Mouse (Mus musculus): ENCODE results near the gene Drd1. TPM values are rescaled to one million over a fixed set of nuclear protein-coding genes. Genes with fewer than 3 reads are reported as not detected.
A peak's percentile ranks its signal among the peaks of the same experiment; 100 is the strongest.

The Drd1 gene
- polyA plus RNA-seq, 1 experiment: not detected

DNA sequence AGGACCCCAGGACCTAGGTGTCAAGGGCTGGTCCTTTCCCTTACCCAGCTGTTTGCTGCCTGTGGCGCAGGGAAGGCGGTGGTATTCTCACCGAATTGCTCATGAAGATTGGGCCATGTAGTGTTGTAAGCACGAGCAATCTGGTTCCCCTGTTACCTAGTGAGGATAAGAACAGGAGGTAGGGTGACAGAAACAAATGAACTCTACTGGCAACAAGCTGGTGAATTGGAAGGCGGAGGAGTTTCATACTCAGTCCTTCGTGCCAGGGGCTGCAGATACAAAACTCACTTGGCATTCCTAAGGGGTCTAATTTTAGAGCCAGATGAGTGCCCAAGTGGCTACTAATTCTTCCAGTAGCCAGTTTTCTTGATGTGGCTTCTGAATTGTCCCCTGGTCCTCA lies 20.5 kb upstream of the Drd1 start:
- peaks cover 58% of the 10 kb centered on the region for H3K36me3 ChIP-seq (replicated peaks; ENCODE audit: low read length)
- TF ChIP-seq GATA1 (IDR thresholded peaks at IDR 0.05; ENCODE audit: borderline replicate concordance, low read length) (no peak), FLI1 (IDR thresholded peaks at IDR 0.05; ENCODE audit: low read length) (no peak)
- peaks cover 80% of the 10 kb centered on the region for H3K4me1 ChIP-seq
- no peaks in the 10 kb centered on the region for H3K27me3 ChIP-seq (replicated peaks)
- H3K4me3 ChIP-seq (replicated peaks): peak overlapping the region; percentile 18
- H3K9me3 ChIP-seq: no peaks in the 10 kb centered on the region

DNA sequence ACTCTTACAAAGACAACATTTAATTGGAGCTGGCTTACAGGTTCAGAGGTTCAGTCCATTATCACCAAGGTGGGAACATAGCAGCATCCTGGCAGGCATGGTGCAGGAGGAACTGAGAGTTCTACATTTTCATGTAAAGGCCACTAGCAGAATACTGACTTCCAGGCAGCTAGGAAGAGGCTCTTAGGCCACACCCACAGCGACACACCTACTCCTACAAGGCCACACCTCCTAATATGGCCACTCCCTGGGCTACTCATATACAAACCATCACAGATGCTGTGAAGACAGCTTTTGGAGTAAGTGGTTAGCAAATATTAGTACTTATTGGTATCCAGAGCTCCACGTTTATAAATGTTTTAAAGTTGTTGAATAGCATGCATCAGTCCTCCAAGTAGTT lies 19.9 kb upstream of the Drd1 start:
- Histone ChIP-seq H3K9me3 (no peaks in the 10 kb centered on the region), H3K27me3 (replicated peaks) (no peaks in the 10 kb centered on the region), H3K36me3 (replicated peaks; ENCODE audit: low read length) (peaks cover 57% of the 10 kb centered on the region), H3K4me1 (peaks cover 80% of the 10 kb centered on the region), H3K4me3 (replicated peaks) (no peak overlapping the region)
- TF ChIP-seq GATA1 (IDR thresholded peaks at IDR 0.05; ENCODE audit: borderline replicate concordance, low read length): no peak
- no peak for TF ChIP-seq FLI1 (IDR thresholded peaks at IDR 0.05; ENCODE audit: low read length)

DNA sequence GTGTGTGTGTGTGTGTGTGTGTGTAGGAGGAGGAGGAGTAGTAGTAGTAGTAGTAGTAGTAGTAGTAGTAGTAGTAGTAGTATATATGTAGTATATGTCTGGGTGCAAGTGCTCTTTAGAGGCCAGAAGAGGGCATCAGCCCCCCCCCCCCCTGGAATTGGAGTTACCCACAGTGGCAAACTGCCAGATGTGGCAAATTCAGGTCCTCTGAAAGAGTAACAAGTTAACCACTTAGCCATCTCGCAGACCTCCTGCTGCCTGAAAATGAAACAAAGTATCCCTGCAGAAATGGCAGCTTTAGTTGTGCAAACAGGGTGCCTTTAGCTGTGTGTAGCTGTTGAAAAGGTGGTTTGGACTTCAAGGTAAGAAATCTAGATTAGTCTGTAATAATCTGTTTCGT lies 18.0 kb upstream of the Drd1 start:
- no peaks in the 10 kb centered on the region for H3K27me3 ChIP-seq (replicated peaks)
- peaks cover 69% of the 10 kb centered on the region for H3K4me1 ChIP-seq
- H3K4me3 ChIP-seq (replicated peaks): peak overlapping the region; percentile 91
- peaks cover 40% of the 10 kb centered on the region for H3K36me3 ChIP-seq (replicated peaks; ENCODE audit: low read length)
- no peak for TF ChIP-seq GATA1 (IDR thresholded peaks at IDR 0.05; ENCODE audit: borderline replicate concordance, low read length)
- no peak for TF ChIP-seq FLI1 (IDR thresholded peaks at IDR 0.05; ENCODE audit: low read length)
- no peaks in the 10 kb centered on the region for H3K9me3 ChIP-seq

DNA sequence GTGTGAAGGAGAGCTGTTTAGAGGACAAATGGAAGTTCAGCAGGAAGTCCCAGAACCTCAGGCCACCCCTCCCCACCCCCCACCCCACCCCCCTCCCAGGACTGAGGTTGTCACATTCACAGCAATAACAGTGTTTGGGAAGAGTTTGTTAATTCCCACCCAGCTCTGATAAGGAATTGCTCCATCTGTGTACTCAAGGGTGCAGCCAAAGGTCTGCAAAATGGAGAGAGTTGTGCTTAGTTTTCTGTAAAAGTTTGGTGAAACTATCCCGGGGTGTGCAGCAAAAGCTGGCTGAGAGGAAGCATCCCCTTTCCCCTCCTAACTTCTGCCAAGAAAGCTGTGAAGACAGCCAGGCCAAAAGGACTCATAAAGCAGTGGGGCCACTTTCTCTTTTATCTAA lies 17.6 kb upstream of the Drd1 start:
- H3K9me3 ChIP-seq: no peaks in the 10 kb centered on the region
- H3K27me3 ChIP-seq (replicated peaks): peaks cover under 1% of the 10 kb centered on the region
- H3K36me3 ChIP-seq (replicated peaks; ENCODE audit: low read length): peaks cover 40% of the 10 kb centered on the region
- peak overlapping the region; percentile 91 for H3K4me3 ChIP-seq (replicated peaks)
- peaks cover 67% of the 10 kb centered on the region for H3K4me1 ChIP-seq
- no peak for TF ChIP-seq GATA1 (IDR thresholded peaks at IDR 0.05; ENCODE audit: borderline replicate concordance, low read length)
- TF ChIP-seq FLI1 (IDR thresholded peaks at IDR 0.05; ENCODE audit: low read length): no peak

DNA sequence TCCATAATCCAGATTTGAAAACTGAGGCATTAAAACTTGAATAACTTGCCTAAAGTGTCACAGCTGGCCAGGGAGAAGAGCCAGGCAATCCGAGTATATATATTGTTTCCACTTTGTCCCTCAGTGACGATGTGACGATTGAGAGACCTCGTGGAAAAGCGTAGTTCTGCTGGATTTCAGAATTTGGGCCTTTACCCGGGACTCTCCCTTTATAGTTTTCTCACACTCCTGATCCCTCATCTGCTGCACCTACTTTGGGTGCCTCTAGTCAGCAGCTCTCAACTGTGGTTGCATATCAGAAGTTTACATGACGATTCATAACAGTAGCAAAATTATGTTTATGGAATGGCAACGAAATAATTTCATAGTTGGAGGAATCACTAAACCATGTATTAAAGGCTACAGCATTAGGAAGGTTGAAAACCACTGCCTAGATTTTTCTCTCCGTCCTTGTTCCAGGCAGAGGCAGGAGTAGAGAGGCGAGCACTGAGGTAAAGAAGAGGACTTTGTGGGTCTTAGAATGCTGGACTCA lies 17.1 kb upstream of the Drd1 start:
- H3K4me3 ChIP-seq (replicated peaks): peak overlapping the region; percentile 91

DNA sequence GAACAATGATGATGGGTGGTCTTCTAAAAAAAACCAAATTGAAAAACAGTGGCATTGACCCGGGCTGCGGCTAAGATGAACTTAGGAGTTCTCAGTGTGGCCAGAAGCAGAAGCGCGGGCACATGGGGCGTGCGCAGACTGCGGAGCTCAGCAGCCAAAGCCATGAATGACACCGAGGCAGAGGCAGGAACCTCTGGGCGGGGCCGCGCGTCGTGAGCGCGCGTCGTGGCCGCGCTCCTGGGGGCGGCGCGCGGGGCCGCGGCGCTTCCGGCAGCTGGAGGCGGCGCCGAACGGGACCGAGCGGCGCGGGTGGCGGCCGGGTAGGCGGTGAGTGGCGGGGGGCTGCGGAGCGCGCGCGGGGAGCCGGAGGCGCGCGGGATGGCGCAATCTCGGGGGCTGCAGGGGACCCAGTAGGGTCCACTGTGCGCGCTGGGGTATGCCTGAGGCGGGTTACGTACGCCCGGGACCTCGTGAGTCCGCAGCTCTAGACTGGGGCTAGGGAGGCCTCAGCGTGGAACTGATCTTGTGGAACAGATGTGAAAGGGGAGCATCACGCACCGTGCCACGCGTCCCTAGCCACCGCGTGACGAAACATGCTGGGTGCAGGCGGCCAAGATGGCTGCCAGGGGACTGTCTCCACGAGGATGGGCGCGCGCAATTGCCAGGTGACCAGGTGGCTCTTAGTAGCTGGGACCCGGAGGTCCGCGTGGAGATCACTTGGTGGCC lies 16.3 kb upstream of the Drd1 start, which contains the start of gene Sfxn1:
TSS of gene Sfxn1 (plus strand) at position 264 of the 726 bp plus-strand sequence.
- H3K4me1 ChIP-seq: peaks cover 54% of the 10 kb centered on the region
- TF ChIP-seq GATA1 (IDR thresholded peaks at IDR 0.05; ENCODE audit: borderline replicate concordance, low read length) (no peak), FLI1 (IDR thresholded peaks at IDR 0.05; ENCODE audit: low read length) (no peak)
- no peaks in the 10 kb centered on the region for H3K9me3 ChIP-seq
- peaks cover 4% of the 10 kb centered on the region for H3K27me3 ChIP-seq (replicated peaks)
- H3K4me3 ChIP-seq (replicated peaks): peak within 1 kb of the TSS; percentile 91
- H3K36me3 ChIP-seq (replicated peaks; ENCODE audit: low read length): peaks cover 27% of the 10 kb centered on the region

More for the DNA sequence above, 17.1 kb upstream of the Drd1 start:
- Histone ChIP-seq H3K27me3 (replicated peaks) (peaks cover 3% of the 10 kb centered on the region), H3K36me3 (replicated peaks; ENCODE audit: low read length) (peaks cover 35% of the 10 kb centered on the region), H3K4me1 (peaks cover 63% of the 10 kb centered on the region), H3K9me3 (no peaks in the 10 kb centered on the region)
- TF ChIP-seq GATA1 (IDR thresholded peaks at IDR 0.05; ENCODE audit: borderline replicate concordance, low read length): no peak
- no peak for TF ChIP-seq FLI1 (IDR thresholded peaks at IDR 0.05; ENCODE audit: low read length)

DNA sequence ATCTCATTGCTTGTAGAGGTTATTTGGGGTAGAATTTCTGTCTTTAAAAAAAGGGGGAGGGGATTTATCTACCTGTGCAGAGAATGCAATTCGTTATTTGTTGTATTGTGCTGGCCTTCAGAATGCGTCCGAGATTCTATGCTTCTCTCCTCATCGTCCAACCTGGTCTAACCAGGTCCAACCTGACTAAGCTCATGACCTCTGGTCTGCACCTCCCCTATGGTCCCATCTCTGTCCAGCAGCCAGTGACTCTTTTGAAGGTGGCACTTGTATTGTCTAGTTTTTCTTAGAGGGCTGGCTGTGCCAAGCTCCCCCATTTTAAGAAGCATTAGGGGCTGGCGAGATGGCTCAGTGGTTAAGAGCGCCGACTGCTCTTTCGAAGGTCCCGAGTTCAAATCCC lies 15.5 kb upstream of the Drd1 start:
- H3K4me1 ChIP-seq: peaks cover 47% of the 10 kb centered on the region
- peak overlapping the region; percentile 84 for H3K4me3 ChIP-seq (replicated peaks)
- no peaks in the 10 kb centered on the region for H3K9me3 ChIP-seq
- no peak for TF ChIP-seq GATA1 (IDR thresholded peaks at IDR 0.05; ENCODE audit: borderline replicate concordance, low read length)
- TF ChIP-seq FLI1 (IDR thresholded peaks at IDR 0.05; ENCODE audit: low read length): no peak
- peaks cover 8% of the 10 kb centered on the region for H3K27me3 ChIP-seq (replicated peaks)
- H3K36me3 ChIP-seq (replicated peaks; ENCODE audit: low read length): peaks cover 19% of the 10 kb centered on the region

DNA sequence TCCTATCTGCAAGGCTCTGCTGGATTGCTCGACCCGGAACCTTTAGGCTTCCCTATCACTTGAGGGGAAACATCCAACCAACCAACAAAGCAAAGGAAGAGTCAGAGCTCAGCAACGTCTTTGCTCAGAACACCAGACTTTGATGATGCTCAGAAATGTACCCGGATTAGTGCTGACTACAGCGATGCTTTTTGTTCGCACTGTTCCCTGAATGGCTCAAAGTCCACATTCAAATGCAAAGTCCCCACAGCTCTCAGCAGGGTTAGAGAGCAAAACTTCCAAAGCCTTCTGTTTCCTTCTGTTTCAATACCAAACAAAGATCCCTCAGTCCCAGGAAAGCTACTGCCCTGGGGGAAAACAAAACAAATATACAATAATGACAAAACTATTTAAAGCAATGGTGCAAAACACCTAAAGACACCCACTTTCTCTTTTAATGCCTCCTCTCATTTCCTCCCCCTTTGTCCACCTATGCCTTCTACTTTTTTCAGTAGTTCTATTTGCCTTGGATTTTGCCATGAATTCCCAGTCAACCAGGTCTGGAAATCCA lies 12.2 kb upstream of the Drd1 start:
- Histone ChIP-seq H3K27me3 (replicated peaks) (peaks cover 17% of the 10 kb centered on the region), H3K4me1 (peaks cover 17% of the 10 kb centered on the region), H3K9me3 (no peaks in the 10 kb centered on the region), H3K36me3 (replicated peaks; ENCODE audit: low read length) (no peaks in the 10 kb centered on the region), H3K4me3 (replicated peaks) (no peak overlapping the region)
- TF ChIP-seq FLI1 (IDR thresholded peaks at IDR 0.05; ENCODE audit: low read length) (no peak), GATA1 (IDR thresholded peaks at IDR 0.05; ENCODE audit: borderline replicate concordance, low read length) (no peak)

DNA sequence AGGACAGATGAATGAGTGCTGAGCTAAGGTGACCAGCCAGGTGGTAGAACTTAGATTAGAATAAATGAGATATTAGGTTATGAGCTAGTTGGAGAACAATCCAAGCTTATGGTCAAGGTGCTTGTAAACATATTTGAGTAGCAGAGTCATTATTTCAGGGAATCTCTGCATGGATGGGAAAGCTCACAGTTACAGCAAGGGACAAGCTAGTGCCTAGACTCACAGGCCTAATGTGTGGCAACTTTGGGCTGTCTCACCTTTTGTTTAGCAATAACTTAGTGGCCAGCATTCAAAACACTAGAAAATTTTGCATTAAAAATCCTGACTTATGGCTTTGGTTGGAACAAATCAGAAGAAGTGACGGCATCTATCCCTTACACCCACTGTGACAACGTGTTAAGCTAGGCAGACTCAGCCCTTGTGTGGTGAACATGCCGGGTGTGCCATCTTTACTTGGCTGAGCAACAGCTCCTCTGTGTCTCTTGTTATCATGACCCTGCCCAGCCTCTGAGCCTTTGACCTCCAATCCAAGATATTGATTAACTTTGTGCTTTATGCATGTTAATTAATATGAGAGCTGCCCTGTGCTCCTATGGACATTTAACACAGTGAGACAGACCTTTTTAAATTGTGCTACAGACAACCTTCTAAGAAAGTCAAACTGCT lies 10.7 kb upstream of the Drd1 start:
- Histone ChIP-seq H3K4me3 (replicated peaks) (no peak overlapping the region), H3K27me3 (replicated peaks) (peaks cover 24% of the 10 kb centered on the region), H3K36me3 (replicated peaks; ENCODE audit: low read length) (no peaks in the 10 kb centered on the region), H3K4me1 (peaks cover 16% of the 10 kb centered on the region), H3K9me3 (peaks cover 5% of the 10 kb centered on the region)
- TF ChIP-seq FLI1 (IDR thresholded peaks at IDR 0.05; ENCODE audit: low read length): no peak
- TF ChIP-seq GATA1 (IDR thresholded peaks at IDR 0.05; ENCODE audit: borderline replicate concordance, low read length): no peak

DNA sequence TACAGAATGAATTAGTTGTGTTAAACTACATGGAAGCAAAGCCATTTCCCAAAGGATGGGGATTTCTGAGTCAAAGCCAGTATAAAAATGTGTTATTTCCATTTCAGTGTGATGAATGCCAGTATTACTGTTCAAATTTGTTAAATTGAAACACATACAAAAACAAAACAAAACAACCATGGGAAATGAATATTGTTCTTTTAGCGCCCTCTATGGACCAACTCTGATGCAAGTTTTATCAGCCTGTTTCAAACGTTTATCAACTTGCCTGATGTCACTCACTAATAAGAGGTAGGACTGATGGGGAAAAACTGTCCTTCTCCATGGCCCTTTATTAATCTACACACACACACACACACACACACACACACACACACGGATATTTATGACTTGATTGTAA lies 7.8 kb upstream of the Drd1 start:
- Histone ChIP-seq H3K4me1 (no peaks in the 10 kb centered on the region), H3K27me3 (replicated peaks) (peaks cover 28% of the 10 kb centered on the region), H3K36me3 (replicated peaks; ENCODE audit: low read length) (no peaks in the 10 kb centered on the region), H3K4me3 (replicated peaks) (no peak overlapping the region), H3K9me3 (peaks cover 12% of the 10 kb centered on the region)
- no peak for TF ChIP-seq GATA1 (IDR thresholded peaks at IDR 0.05; ENCODE audit: borderline replicate concordance, low read length)
- TF ChIP-seq FLI1 (IDR thresholded peaks at IDR 0.05; ENCODE audit: low read length): no peak

All from megakaryocyte, embryonic 14.5 days (primary cell).